Mouse (Mus musculus) telencephalon, adult 2 months (tissue): ENCODE data around the gene Ttc12.

Experiments used
- DNase-seq: peaks from one replicate; pipeline ENCODE4 v3.0.0-alpha.2; 2011; ENCODE audit warnings: low read depth, low spot score

Gene Ttc12

GRCm38 (mm10) chr9:49488912-49489895 is 3.2 kb upstream of the Ttc12 start:
- DNase-seq: no peak

GRCm38 (mm10) chr9:49488258-49488657 is 2.2 kb upstream of the Ttc12 start:
- DNase-seq: no peak

GRCm38 (mm10) chr9:49487657-49487943 is 1.6 kb upstream of the Ttc12 start:
- DNase-seq: no peak

GRCm38 (mm10) chr9:49486805-49487656 is 1.0 kb upstream of the Ttc12 start:
- DNase-seq: no peak

- DNase-seq: no peak
Measured at GRCm38 (mm10) chr9:49485250-49485891, 654 bp downstream of the Ttc12 start.

- DNase-seq: no peak
Measured at GRCm38 (mm10) chr9:49483316-49483715, 2.7 kb downstream of the Ttc12 start.

- no peak for DNase-seq
Measured at GRCm38 (mm10) chr9:49472126-49472525, 13.9 kb downstream of the Ttc12 start.

- DNase-seq: no peak
Measured at GRCm38 (mm10) chr9:49470946-49471345, 15.1 kb downstream of the Ttc12 start.

- no peak for DNase-seq
Measured at GRCm38 (mm10) chr9:49470006-49470405, 16.0 kb downstream of the Ttc12 start.

GRCm38 (mm10) chr9:49456136-49456535 is 29.9 kb downstream of the Ttc12 start:
- DNase-seq: no peak

GRCm38 (mm10) chr9:49452396-49452795 is 33.6 kb downstream of the Ttc12 start:
- DNase-seq: no peak

- no peak for DNase-seq
Measured at GRCm38 (mm10) chr9:49450491-49450890, 35.5 kb downstream of the Ttc12 start.

- DNase-seq: no peak
Measured at GRCm38 (mm10) chr9:49442621-49443020, 43.4 kb downstream of the Ttc12 start.

- no peak for DNase-seq
Measured at GRCm38 (mm10) chr9:49427478-49427877, 58.5 kb downstream of the Ttc12 start.

- DNase-seq: no peak
Measured at GRCm38 (mm10) chr9:49426921-49427320, 59.1 kb downstream of the Ttc12 start, which contains the start of gene Ankk1. Gene Ankk1, minus strand, starts transcription at chr9:49427021.

GRCm38 (mm10) chr9:49425585-49425984 is 60.4 kb downstream of the Ttc12 start:
- no peak for DNase-seq

- no peak for DNase-seq
Measured at GRCm38 (mm10) chr9:49423866-49424265, 62.2 kb downstream of the Ttc12 start.

GRCm38 (mm10) chr9:49410621-49411020 is 75.4 kb downstream of the Ttc12 start:
- DNase-seq: no peak

- no peak for DNase-seq
Measured at GRCm38 (mm10) chr9:49407028-49407427, 79.0 kb downstream of the Ttc12 start.

- DNase-seq: no peak
Measured at GRCm38 (mm10) chr9:49403711-49404110, 82.3 kb downstream of the Ttc12 start.

- DNase-seq: no peak
Measured at GRCm38 (mm10) chr9:49396006-49396405, 90.0 kb downstream of the Ttc12 start.

- no peak for DNase-seq
Measured at GRCm38 (mm10) chr9:49392242-49392641, 93.8 kb downstream of the Ttc12 start.
